Mouse (Mus musculus): ENCODE results near the gene Klhl8. TPM values are rescaled to one million over a fixed set of nuclear protein-coding genes. Genes with fewer than 3 reads are reported as not detected.

The Klhl8 gene
- polyA plus RNA-seq, 1 experiment from 2014 or later: 5.5 TPM

- no peak for DNase-seq (ENCODE audit: low read depth, low spot score)
- in situ Hi-C loops (cut with MboI; ENCODE audit: low pct_unique_long_range_greater_than_20kb): no loop called here
These were observed 80.2 kb downstream of the Klhl8 start for GRCm38 (mm10) chr5:103830886-103831285.

GRCm38 (mm10) chr5:103829158-103829557 lies 81.9 kb downstream of the Klhl8 start:
- CTCF ChIA-PET: interaction anchor here (0.8 to 1.5 kb wide), 8 partner anchors 9 to 149 kb away, joined by 3 to 5 read pairs (median 4); no protein-coding TSS in a partner anchor
- DNase-seq (ENCODE audit: low read depth, low spot score) (no peak), ATAC-seq (peak; percentile 76)
- in situ Hi-C loops (cut with MboI; ENCODE audit: low pct_unique_long_range_greater_than_20kb): no loop called here
- H3K27me3 ChIP-seq: no peaks in the 10 kb centered on the region
- POLR2A ChIA-PET: interaction anchor here (1.1 to 1.3 kb wide), 2 partner anchors 111 to 137 kb away, joined by 3 to 4 read pairs; partner anchors contain the start of gene Aff1
- no peak for TF ChIP-seq CTCF (IDR thresholded peaks at IDR 0.05)

More at GRCm38 (mm10) chr5:103830886-103831285, 80.2 kb downstream of the Klhl8 start:
- ATAC-seq: no peak
- no peaks in the 10 kb centered on the region for H3K27me3 ChIP-seq
- POLR2A ChIA-PET: no interaction called here
- no peak for TF ChIP-seq CTCF (IDR thresholded peaks at IDR 0.05)
- CTCF ChIA-PET: interaction anchor here (0.9 to 1.9 kb wide), 3 partner anchors 14 to 150 kb away, joined by 3 to 6 read pairs (median 6); no protein-coding TSS in a partner anchor

- CTCF ChIA-PET: interaction anchor here (0.8 to 1.5 kb wide), 8 partner anchors 8 to 149 kb away, joined by 3 to 5 read pairs (median 4); no protein-coding TSS in a partner anchor
- no peak for DNase-seq (ENCODE audit: low read depth, low spot score)
- POLR2A ChIA-PET: interaction anchor here (0.9 to 1.4 kb wide), 4 partner anchors 9 to 137 kb away, joined by 3 to 4 read pairs (median 3); partner anchors contain the start of gene Aff1
- ATAC-seq: peak; percentile 15
- TF ChIP-seq CTCF (IDR thresholded peaks at IDR 0.05): no peak
- no peaks in the 10 kb centered on the region for H3K27me3 ChIP-seq
- in situ Hi-C loops (cut with MboI; ENCODE audit: low pct_unique_long_range_greater_than_20kb): no loop called here
These were observed 82.3 kb downstream of the Klhl8 start for GRCm38 (mm10) chr5:103828729-103829128.

GRCm38 (mm10) chr5:103828304-103828703 lies 82.8 kb downstream of the Klhl8 start:
- H3K27me3 ChIP-seq: no peaks in the 10 kb centered on the region
- no peak for TF ChIP-seq CTCF (IDR thresholded peaks at IDR 0.05)
- in situ Hi-C loops (cut with MboI; ENCODE audit: low pct_unique_long_range_greater_than_20kb): no loop called here
- peak; percentile 53 for ATAC-seq
- DNase-seq (ENCODE audit: low read depth, low spot score): no peak
- CTCF ChIA-PET: interaction anchor here (0.8 to 1.9 kb wide), 11 partner anchors 8 to 148 kb away, joined by 3 to 6 read pairs (median 4); no protein-coding TSS in a partner anchor
- POLR2A ChIA-PET: interaction anchor here (0.9 to 1.4 kb wide), 4 partner anchors 9 to 136 kb away, joined by 3 to 4 read pairs (median 3); partner anchors contain the start of gene Aff1

- ChIA-PET POLR2A (no interaction called here), CTCF (interaction anchor here (0.8 to 4.4 kb wide), 2 partner anchors 133 to 143 kb away, joined by 3 to 24 read pairs; no protein-coding TSS in a partner anchor)
- in situ Hi-C loops (cut with MboI; ENCODE audit: low pct_unique_long_range_greater_than_20kb): loop anchor here (5.0 kb wide), 1 partner anchor 141 kb away; no protein-coding TSS in a partner anchor
- TF ChIP-seq CTCF (IDR thresholded peaks at IDR 0.05): no peak
- DNase-seq (ENCODE audit: low read depth, low spot score) (no peak), ATAC-seq (no peak)
- H3K27me3 ChIP-seq: no peaks in the 10 kb centered on the region
These were observed 88.1 kb downstream of the Klhl8 start for GRCm38 (mm10) chr5:103822949-103823348.

GRCm38 (mm10) chr5:103821500-103822298 lies 89.4 kb downstream of the Klhl8 start:
- DNase-seq (ENCODE audit: low read depth, low spot score) (no peak), ATAC-seq (no peak)
- H3K27me3 ChIP-seq: no peaks in the 10 kb centered on the region
- CTCF ChIA-PET: interaction anchor here (2.2 to 4.4 kb wide), 3 partner anchors 7 to 141 kb away, joined by 4 to 24 read pairs (median 5); no protein-coding TSS in a partner anchor
- POLR2A ChIA-PET: interaction anchor here (0.6 kb wide), 1 partner anchor 12 kb away, joined by 4 read pairs; no protein-coding TSS in a partner anchor
- no peak for TF ChIP-seq CTCF (IDR thresholded peaks at IDR 0.05)
- in situ Hi-C loops (cut with MboI; ENCODE audit: low pct_unique_long_range_greater_than_20kb): loop anchor here (5.0 kb wide), 1 partner anchor 139 kb away; no protein-coding TSS in a partner anchor

- H3K27me3 ChIP-seq: no peaks in the 10 kb centered on the region
- POLR2A ChIA-PET: no interaction called here
- DNase-seq (ENCODE audit: low read depth, low spot score) (no peak), ATAC-seq (no peak)
- CTCF ChIA-PET: interaction anchor here (1.4 to 4.4 kb wide), 4 partner anchors 8 to 141 kb away, joined by 3 to 24 read pairs (median 4); no protein-coding TSS in a partner anchor
- TF ChIP-seq CTCF (IDR thresholded peaks at IDR 0.05): no peak
- in situ Hi-C loops (cut with MboI; ENCODE audit: low pct_unique_long_range_greater_than_20kb): loop anchor here (5.0 kb wide), 1 partner anchor 139 kb away; no protein-coding TSS in a partner anchor
These were observed 90.0 kb downstream of the Klhl8 start for GRCm38 (mm10) chr5:103821062-103821461.

- in situ Hi-C loops (cut with MboI; ENCODE audit: low pct_unique_long_range_greater_than_20kb): loop anchor here (5.0 kb wide), 1 partner anchor 137 kb away; no protein-coding TSS in a partner anchor
- DNase-seq (ENCODE audit: low read depth, low spot score): no peak
- ChIA-PET CTCF (interaction anchor here (1.0 to 4.4 kb wide), 8 partner anchors 9 to 139 kb away, joined by 3 to 24 read pairs (median 4); no protein-coding TSS in a partner anchor), POLR2A (interaction anchor here (0.6 to 1.2 kb wide), 3 partner anchors 9 to 128 kb away, joined by 3 to 9 read pairs (median 4); partner anchors contain the start of gene Aff1)
- no peak for TF ChIP-seq CTCF (IDR thresholded peaks at IDR 0.05)
- H3K27me3 ChIP-seq: no peaks in the 10 kb centered on the region
- ATAC-seq: no peak
These were observed 91.4 kb downstream of the Klhl8 start for GRCm38 (mm10) chr5:103819674-103820073.

- DNase-seq (ENCODE audit: low read depth, low spot score) (no peak), ATAC-seq (no peak)
- TF ChIP-seq CTCF (IDR thresholded peaks at IDR 0.05): no peak
- in situ Hi-C loops (cut with MboI; ENCODE audit: low pct_unique_long_range_greater_than_20kb): no loop called here
- no peaks in the 10 kb centered on the region for H3K27me3 ChIP-seq
- CTCF ChIA-PET: interaction anchor here (1.0 to 3.9 kb wide), 10 partner anchors 8 to 138 kb away, joined by 3 to 20 read pairs (median 8); partner anchors contain the start of gene Aff1
- POLR2A ChIA-PET: no interaction called here
These were observed 92.5 kb downstream of the Klhl8 start for GRCm38 (mm10) chr5:103818602-103819001.

GRCm38 (mm10) chr5:103817754-103818153 lies 93.3 kb downstream of the Klhl8 start:
- peak; percentile 20 for ATAC-seq
- POLR2A ChIA-PET: interaction anchor here (1.1 kb wide), 2 partner anchors 39 to 113 kb away, joined by 3 to 4 read pairs; no protein-coding TSS in a partner anchor

More at GRCm38 (mm10) chr5:103817754-103818153, 93.3 kb downstream of the Klhl8 start:
- in situ Hi-C loops (cut with MboI; ENCODE audit: low pct_unique_long_range_greater_than_20kb): no loop called here
- CTCF ChIA-PET: interaction anchor here (0.6 to 3.9 kb wide), 31 partner anchors 9 to 146 kb away, joined by 3 to 20 read pairs (median 4); partner anchors contain the start of gene Aff1
- DNase-seq (ENCODE audit: low read depth, low spot score): no peak
- no peaks in the 10 kb centered on the region for H3K27me3 ChIP-seq
- TF ChIP-seq CTCF (IDR thresholded peaks at IDR 0.05): peak; percentile 96
